Mouse (Mus musculus): Measurements from ENCODE around the gene Gucd1. TPM values are rescaled to one million over a fixed set of nuclear protein-coding genes. Genes with fewer than 3 reads are reported as not detected.
"Not testable (repeated sequence)": the region's sequence is repeated elsewhere in the genome, so short reads cannot be mapped to it uniquely, and the experiment has no call there.

Gene Gucd1
- polyA plus RNA-seq, 1 experiment from 2014 or later, result 18.2 TPM

DNA sequence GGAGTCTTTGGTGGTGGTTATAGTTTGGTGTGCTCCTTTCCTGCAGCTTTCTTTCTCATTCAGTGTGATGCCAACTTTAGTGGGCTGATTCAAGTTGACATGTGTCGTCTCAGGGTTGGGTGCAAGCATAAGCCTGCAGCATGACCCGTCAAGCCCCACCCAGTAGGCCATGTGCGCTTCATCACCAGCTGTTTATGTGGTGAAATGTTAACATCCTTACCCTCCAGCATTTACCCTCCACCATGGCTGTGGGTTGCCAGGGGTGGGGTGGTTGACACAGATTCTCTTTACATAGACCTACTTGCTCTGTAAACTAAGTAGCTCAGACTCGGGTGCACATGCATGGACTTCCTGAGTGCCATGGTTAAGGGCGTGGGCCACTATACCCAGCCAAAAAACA is 18.4 kb upstream of the Gucd1 start:
- peak; percentile 39 for DNase-seq (ENCODE audit: low spot score)

DNA sequence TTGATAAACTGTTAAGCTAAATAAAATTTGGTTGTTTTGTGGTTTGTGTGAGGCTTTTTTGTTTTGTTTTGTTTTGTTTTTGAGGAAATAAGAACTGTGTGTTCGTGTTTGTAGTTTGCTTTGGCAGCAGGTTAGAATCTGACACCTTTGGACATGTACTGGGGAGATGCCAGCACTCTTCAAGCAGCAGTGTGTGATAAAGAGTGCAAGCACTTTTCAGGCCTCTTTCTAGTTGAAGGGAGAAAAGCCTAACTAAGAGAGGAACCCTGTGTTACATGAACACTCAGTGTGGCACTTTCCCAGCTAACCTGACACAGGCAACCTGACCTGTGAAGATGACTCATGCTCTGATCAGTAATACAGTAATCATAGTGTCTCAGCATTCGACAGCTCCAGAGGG is 17.7 kb upstream of the Gucd1 start:
- DNase-seq (ENCODE audit: low spot score), result no peak

DNA sequence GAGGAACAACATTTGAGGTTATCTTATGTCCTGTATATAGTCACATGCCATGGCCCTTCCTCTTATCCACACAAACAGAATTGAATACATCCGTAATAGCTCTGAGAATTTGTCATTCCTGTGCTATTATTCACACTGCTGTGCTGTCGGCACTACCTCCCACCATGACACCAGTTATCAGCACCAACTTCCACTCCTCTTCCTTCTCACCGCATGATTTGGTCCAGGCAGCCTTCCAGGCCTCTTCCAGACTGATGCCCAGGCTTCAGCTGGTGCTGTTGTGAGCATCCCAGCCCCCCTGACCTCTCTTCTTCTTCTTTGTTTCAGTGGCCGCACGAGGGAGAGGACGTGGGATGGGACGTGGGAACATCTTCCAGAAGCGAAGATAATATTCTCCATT is 17.2 kb upstream of the Gucd1 start:
- no peak for DNase-seq (ENCODE audit: low spot score)

DNA sequence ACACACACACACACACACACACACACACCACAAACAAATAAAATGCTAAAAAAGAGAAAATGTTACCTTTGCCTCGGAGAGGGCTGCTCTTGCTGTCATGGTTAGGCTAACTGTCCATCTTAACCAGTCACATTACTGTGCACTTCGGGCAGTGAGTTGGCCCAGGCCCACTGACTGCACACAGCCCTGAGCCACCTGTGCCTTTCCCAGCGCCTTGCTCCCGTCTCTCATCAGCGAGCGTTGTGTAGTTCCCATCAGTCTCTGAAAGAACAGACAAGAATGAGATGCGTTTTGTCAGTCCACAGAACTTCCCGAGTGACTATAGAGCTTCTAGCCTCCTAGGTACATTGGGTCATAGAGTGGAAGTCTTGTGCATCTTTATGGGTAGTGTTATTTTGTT is 16.4 kb upstream of the Gucd1 start:
- no peak for DNase-seq (ENCODE audit: low spot score)

DNA sequence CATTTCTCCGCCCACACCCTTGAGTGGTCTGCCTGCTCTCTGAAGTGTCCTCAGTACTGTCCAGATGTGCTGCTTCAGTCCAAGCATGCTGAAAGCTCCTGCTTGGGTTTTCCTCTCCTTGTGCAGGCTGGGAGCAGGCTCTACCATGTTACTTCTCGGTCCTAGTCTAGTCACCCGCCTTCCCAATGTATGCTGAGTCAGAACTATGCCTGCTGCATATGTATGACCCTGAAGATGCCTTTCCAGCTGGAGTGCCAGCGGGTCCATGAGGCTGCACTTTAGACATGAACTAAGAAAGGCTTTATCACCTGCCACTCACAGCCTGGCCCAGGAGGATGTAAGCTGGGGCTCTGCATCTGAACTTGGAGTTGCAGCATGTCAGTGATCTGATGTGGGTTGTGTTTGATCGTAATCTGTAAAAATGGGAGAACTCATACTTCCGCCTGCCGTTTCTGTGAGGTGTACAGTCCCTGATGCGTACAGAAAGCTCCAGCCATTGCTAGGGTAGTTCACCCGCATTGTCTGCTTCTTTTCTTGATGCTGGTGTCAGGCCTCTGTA is 13.8 kb upstream of the Gucd1 start:
- peak; percentile 84 for DNase-seq (ENCODE audit: low spot score)

DNA sequence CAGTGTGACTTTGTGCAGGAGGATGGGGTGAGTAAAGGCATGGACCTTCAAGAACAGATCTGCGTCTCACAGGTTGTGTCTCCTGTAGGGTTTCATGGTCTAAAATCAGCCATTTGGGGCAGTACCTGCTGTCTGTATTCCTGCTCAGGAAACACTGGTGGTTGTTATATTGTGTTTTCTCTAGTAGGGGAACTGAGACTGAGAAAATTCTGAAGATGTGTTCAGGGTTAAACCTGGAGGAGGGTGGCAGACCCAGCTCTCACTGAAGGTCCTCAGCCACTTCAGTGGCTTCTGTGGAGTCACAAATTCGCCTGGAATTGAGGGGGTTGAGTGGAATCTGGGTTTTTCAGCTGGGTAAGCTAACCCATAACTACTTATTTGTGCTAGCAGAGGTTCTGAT is 12.6 kb upstream of the Gucd1 start:
- DNase-seq (ENCODE audit: low spot score), result no peak

DNA sequence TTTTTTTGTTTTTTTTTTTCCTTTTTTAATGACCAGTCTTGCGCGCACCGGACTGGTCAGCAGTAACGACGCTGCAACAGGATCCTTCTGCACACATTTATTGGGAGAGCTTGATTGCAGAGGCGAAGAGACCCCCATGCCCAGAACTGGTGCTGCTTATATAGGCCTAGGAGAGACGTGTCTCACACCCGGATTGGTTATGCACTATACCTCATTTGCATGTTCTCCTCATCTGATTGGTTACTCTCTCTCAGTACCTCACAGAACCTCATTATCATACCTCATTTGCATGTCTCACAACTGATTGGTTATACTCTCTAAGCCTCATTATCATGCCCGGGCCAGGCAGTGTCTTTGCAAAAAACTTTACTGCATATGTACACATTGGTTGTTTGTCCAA is 7.7 kb upstream of the Gucd1 start:
- DNase-seq (ENCODE audit: low spot score), result not testable (repeated sequence)

DNA sequence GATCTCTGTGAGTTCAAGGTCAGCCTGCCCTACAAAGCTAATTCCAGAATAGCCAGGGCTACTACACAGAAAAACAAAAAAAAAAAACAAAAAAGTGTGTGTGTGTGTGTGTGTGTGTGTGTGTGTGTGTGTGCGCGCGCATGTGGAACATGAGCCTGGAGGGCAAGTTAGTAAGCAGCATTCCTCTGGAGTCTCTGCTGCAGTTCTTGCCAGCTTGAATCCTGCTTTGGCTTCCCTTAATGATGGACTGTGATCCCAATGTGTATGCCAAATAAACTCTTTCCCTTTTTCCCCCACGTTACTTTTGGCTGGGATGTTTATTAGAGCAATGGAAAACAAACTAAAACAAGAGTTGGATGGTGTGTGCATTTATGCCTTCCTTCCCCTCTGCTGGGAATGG is 3.9 kb upstream of the Gucd1 start:
- DNase-seq (ENCODE audit: low spot score), result no peak

DNA sequence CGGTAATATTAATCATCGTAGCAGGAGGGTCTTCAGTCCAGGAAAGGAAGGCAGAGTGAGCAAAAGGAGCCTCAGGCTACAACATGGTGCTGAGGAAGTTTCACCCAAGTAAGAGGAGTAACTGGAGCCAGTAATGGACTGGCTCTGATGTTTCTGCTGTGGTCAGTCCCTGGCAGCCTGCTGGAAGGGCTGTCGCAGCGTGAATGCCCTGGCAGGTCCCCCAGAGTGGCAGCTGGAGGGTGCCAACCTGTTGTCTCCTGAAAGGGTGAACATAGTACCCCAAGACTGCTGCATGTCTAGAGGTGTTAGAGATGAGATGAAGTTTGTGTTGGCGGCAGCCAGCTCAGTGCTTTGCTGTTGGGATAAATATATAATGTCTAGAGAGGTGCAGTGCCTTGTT is 2.8 kb upstream of the Gucd1 start:
- no peak for DNase-seq (ENCODE audit: low spot score)

DNA sequence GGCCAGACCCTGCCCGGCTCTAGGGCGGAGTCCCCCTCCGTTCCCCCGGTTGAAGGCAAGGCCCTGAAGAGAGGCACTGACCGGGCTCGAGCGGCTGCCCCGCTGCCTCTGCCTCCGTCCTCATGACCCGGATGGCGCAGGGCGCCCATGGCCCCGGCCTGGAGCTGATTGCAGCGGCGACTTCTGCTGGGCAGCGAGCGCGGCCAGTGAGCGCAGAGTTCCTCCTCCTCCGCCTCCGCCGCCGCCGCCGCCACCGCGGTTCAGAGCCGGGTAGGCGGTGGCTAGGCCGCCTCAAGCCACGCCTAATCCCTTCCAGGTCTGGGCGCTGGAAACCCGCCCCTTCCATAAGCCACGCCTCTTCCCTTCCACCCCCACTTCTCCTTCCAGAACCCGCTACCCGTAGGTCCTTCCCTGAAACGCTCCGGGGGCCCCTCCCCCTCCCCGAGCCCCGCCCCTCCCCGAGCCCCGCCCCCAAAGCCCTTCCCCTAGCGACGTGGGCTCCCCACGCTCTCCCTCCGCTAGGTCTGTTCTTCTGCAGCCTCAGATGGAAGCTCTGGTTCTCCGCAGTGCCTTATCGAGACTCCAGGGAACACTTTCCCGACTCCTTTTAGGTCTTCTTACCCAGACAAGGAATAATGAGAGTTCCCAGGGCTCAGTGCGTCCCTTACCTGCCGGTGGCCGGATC is 557 bp downstream of the Gucd1 start, which contains the start of gene Snrpd3:
Gene Snrpd3 (plus strand): TSS at position 479 of the 685 bp plus-strand sequence.
- peak; percentile 97 for DNase-seq (ENCODE audit: low spot score)

DNA sequence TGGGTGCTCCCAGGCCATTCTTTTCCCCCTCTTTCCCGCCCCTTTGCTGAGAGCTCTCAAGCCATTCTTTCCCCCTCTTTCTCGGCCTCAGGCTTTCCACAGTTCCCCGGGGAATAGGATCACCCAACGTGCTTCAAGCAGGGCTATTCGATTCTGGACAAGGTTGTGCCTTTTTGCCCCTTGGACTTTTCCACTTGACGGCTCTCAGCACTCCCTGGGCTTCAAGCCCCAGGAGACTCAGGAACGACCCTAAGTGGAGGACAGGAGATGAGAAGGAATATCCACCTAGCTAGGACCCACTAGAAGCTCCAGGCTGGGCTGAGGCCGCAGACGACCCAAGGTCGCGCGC is 1.1 kb downstream of the Gucd1 start:
- DNase-seq (ENCODE audit: low spot score), result no peak

DNA sequence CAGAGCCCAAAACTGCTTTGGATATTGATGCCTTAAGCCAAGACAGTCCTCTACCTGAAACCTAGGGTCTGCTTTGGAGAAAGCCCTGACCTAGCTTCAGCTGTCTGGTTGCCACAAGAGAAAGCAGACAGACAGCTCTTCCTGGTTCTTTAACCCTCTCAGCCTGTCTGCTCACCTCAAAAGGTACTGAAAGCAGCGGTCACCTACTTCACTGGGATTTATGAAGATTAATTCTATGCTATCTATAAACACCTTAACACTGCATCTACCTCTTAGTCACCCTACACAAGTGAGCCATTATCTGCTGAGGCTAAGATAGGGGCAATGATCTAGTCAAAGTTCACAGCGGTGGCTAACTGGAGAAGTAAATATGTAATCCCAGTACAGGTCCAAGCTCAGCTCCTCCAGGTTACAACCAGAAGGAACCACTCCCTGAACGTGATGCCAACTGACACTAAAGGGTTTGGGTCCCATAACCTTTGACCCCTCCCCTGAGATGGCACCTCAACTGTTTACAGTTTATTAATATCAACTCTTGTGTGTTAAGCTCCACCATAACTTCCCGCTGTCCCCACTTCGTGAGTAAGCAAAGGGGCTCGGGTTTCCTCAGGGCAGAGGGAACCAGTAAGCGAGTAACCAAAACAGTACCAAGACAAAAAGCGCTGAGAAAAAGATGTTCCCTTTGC is 1.6 kb downstream of the Gucd1 start:
- no peak for DNase-seq (ENCODE audit: low spot score)

DNA sequence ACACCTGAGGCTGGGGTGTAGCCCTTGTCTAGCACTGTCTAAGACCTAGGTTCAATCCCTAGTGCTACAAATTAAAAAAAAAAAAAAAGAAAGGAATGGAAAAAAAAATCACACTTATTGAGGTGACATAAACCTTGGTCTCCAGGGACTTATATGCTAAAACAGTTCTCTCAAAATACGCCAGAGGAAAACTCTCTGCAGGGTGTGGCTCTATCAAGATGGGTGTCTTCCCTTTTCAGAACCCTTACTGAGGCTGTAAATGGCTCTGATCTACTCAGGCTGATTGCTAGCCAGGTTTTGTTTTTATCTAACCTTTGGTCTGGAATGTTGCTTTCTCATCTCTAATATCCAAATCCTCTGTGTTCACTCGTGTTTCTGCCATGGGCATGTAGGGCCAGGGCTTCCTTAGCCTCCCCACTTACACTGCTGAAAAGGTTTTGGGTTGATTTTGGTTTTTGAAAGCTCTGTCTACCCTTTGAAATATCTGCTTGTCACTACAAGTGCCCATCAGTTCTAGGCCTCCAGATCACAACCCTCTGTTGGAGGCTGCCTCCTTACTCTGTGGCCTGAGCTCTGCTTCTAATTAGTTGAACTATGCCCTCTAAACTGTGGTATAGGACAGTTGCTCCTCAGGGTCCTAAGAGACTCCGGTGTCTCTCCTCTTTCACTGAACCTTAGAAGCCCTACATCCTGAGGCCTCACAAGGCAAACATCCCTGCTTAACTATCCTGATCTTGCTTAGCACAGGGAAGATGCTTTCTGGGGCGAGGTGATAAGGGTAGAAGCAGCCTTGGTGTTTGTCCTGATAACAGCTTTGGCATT is 2.3 kb downstream of the Gucd1 start:
- DNase-seq (ENCODE audit: low spot score), result no peak

DNA sequence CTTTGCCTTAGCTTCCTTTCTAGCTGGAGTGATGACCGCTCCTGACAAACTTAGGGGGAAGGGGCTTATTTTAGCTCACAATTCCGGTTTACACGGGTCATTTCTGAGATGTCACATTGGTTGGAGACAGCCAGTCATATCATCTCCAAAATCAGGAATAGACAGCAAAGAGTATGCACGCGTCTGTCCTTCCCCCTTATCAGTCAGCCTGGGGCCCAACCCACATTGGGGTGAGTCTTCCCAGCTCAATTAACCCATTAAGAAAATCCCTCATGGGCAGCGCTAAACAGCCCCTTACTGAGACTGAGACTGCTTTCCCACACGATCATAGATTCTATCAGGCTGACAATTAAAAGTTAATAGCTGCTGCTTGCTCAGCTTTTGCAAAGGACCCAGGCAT is 3.4 kb downstream of the Gucd1 start:
- DNase-seq (ENCODE audit: low spot score), result no peak

DNA sequence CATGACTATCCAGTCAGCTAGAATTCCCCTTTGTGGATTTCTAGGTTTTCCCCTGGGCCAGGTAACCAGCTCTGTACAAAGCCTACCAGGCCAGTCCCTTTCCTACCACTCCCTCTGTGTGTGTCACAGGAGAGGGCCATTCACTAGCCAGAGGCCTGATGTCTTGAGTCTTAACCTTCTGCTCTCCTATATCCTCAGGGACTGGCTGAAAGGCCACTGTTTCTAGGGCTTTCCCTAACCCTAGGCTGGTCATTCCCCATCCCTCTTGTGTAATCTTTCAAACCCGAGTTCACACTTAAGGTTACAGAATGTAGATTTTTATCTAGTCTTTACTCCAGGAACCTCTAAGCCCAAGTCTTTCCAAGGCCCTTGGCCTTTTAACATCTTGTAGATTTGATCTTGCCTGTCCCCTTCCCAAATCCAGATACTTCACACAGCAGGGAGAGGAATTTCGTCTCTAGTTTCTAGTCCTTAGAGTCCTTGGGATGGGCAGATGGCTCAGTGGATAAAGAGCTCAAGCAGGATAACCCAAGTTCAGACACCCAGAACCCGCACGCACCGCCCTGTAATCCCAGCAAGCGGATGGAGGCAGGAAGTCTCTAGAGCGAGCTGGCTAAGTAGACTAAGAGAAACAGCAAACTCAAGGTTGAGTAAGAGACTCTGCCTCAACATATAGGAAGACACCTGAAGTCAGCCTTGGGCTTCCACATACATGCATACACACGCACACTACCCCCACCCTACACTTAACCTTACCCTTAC is 4.3 kb downstream of the Gucd1 start:
- DNase-seq (ENCODE audit: low spot score), result no peak

DNA sequence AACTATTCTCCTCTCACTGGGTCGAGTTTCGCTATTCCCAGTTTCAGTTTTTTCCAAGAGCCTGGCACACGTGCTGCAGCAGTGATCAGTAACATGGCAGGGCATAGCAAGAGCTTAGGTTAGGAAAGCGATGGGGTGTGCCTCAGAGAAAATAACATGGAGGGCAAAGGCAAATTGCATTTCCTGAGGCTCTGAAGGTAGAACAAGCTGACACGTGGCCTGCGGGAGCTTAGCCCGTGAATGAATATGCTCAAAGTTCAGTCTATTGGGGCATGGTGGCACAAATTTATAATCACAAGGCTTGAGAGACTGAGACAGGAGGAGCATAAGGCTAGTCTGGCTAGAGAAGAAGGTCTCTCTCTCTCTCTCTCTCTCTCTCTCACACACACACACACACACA is 5.0 kb downstream of the Gucd1 start:
- no peak for DNase-seq (ENCODE audit: low spot score)

DNA sequence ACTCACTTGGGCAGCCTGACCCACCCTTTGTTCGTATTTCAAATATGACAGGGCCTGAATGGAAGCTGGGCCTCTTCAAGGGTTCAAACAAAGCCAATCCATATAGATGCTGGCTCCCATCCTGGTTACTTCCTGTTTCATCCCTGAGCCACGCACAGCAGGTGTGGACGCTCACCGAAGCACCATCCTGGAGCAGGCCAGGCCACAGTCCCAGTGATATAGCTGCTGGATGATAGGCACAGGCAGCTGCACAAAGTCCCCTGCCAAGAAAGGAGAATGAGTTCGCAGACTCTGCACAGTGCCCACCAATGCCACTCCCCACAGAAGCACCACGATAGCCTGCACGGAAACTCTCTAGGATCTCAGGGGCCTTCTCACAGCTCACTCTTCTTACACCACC is 5.9 kb downstream of the Gucd1 start:
- DNase-seq (ENCODE audit: low spot score), result no peak

DNA sequence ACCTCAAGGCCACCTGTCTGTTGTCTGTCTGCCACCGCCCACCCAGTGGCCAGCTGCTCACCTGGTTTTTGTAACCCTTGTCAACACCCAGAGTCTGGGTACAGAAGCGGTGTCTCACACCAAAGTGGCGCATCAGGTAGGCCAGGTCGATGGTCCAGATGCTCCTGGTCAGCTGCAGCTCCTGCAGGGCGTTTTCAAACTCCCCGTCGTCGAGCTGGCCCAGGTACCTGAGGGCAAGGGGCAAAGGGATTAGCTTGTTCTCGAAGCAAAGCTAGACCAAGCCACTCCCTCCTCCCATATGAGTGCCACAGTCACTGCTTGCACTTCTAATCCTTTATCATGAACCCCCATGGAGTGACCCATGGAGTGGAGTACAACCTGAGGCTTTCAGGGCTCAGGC is 6.7 kb downstream of the Gucd1 start:
- no peak for DNase-seq (ENCODE audit: low spot score)

DNA sequence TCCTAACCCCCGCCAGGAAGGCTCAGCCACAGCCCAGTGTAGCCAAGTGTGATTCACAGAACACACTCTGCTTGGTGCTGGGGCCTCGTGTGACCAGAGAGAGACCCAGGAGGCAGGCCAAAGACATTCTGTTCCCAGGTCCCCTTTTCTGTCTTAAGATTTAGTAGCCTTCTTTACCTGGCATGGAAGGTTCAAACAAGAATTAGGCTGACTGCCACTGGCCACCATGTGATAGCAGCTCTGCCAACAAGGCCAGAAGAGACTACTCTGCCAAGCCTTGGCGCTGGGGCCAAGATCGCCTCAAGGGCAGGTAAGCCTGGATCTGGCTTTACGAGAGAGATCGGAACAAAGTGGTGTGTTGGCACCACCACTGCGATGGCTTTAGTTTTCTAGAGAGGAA is 7.3 kb downstream of the Gucd1 start:
- DNase-seq (ENCODE audit: low spot score), result no peak

DNA sequence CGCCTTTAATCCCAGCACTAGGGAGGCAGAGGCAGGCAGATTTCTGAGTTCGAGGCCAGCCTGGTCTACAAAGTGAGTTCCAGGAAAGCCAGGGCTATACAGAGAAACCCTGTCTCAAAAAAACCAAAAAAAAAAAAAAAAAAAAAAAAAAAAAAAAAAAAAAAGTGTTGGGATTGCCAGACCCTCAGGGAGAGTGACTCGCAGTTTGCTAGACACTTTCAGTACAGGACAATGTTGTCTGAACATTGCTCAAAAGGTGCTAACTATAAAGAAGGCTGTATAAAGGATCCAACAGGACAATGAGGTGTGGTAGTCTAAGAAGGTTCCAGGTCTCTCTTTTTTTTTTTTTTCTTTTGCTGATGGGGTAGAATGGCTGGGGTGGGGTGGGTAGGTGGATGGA is 11.8 kb downstream of the Gucd1 start:
- not testable (repeated sequence) for DNase-seq (ENCODE audit: low spot score)

DNA sequence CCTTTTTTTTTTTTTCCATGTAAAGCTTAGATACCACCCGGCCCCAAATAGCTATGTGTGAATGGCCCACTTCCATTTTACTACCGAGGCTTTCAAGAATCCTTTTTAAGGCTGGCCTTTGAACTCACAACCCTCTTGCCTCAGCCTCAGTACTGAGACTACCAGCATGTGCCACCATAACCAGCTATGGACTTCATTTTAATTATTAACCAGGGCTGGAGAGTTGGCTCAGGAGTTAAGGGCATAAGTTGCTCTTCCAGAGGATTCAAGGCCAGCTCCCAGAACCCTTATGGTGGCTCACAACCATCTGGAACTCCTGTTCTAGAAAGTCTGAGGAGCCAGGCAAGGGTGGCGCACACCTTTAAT is 12.7 kb downstream of the Gucd1 start:
- DNase-seq (ENCODE audit: low spot score), result no peak
